Mouse (Mus musculus) heart, embryonic 14.5 days (tissue): ENCODE data around the gene Nus1. TPM values are rescaled to one million over a fixed set of nuclear protein-coding genes. Genes with fewer than 3 reads are reported as not detected.

Experiments used
- ATAC-seq: fragments of 200-750 bp; cut with Nextera tagmentation; 2 replicates; pipeline ENCODE4 v1.8.0; 2017; ENCODE audit warnings: low read depth, moderate TSS enrichment; ENCODE audit not compliant: insufficient number of reproducible peaks, insufficient read depth, low FRiP score
- H3K27ac ChIP-seq, 2 experiments: fragments of 200-500 bp in 1 of 2; fragments of 300-500 bp in 1 of 2; sonication (generic) in 1 of 2; replicated peaks in 1 of 2; 2 replicates each; pipeline ENCODE4 v1.5.1; 2012 to 2014; ENCODE audit warnings: low read depth in 2 of 2, low read length in 2 of 2, control low read depth in 1 of 2, mild to moderate bottlenecking in 1 of 2, mixed read lengths in 1 of 2; ENCODE audit not compliant: control insufficient read depth in 1 of 2, insufficient read depth in 1 of 2
- H3K27me3 ChIP-seq: fragments of 300-500 bp; sonication (generic); 2 replicates; pipeline ENCODE4 v1.6.1; 2014; ENCODE audit warnings: mild to moderate bottlenecking, low read length, control low read depth; ENCODE audit not compliant: control insufficient read depth, insufficient read depth
- H3K36me3 ChIP-seq: fragments of 300-500 bp; sonication (generic); 2 replicates; pipeline ENCODE4 v1.6.1; 2014; ENCODE audit warnings: mild to moderate bottlenecking, control low read depth, low read length, mixed read lengths; ENCODE audit not compliant: control insufficient read depth, insufficient read depth
- H3K4me1 ChIP-seq, 2 experiments: fragments of 200-500 bp in 1 of 2; fragments of 300-500 bp in 1 of 2; sonication (generic) in 1 of 2; 2 replicates each; pipeline ENCODE4 v1.6.1; 2012 to 2014; ENCODE audit warnings: low read length in 2 of 2, control low read depth in 1 of 2, mixed read lengths in 1 of 2; ENCODE audit not compliant: control insufficient read depth in 2 of 2, insufficient read depth in 2 of 2
- H3K4me2 ChIP-seq: fragments of 300-500 bp; sonication (generic); 2 replicates; pipeline ENCODE4 v1.6.1; 2014; ENCODE audit warnings: mild to moderate bottlenecking, low read length
- H3K4me3 ChIP-seq, 2 experiments: fragments of 200-500 bp in 1 of 2; fragments of 300-500 bp in 1 of 2; sonication (generic) in 1 of 2; 2 replicates each; pipeline ENCODE4 v1.5.1; 2012 to 2014; ENCODE audit warnings: low read length in 2 of 2, mild to moderate bottlenecking in 2 of 2, control low read depth in 1 of 2, low read depth in 1 of 2, moderate library complexity in 1 of 2; ENCODE audit not compliant: control insufficient read depth in 1 of 2, insufficient read depth in 1 of 2
- H3K9ac ChIP-seq: fragments of 300-500 bp; sonication (generic); 2 replicates; pipeline ENCODE4 v1.6.1; 2014; ENCODE audit warnings: mild to moderate bottlenecking, low read length
- H3K9me3 ChIP-seq: fragments of 300-500 bp; sonication (generic); 2 replicates; pipeline ENCODE4 v1.6.1; 2016; ENCODE audit warnings: low read length, control low read depth; ENCODE audit not compliant: control insufficient read depth
- WGBS: fragments of 180-500 bp; shearing (Covaris S2); extraction: QIAGEN DNeasy Blood & Tissue Kit; methylation state at CpG from one replicate; pipeline ENCODE4 v1.1.7; 2014; 5-methylcytosine and 5-hydroxymethylcytosine counted together
- polyA plus RNA-seq: library from polyadenylated mRNA; unstranded; fragments of >200 nt; fragmentation: Nextera tagmentation; extraction: Ambion mirVana; gene quantifications from 2 replicates; pipeline ENCODE4 v1.2.1, GENCODE M21; 2014

Nus1 gene
- polyA plus RNA-seq, 1 experiment from 2014 or later = 10.1 TPM

GRCm38 (mm10) chr10:52381845-52382591 lies 35.3 kb upstream of the Nus1 start, which contains the start of gene Gopc:
Gene Gopc, minus strand, starts transcription at chr10:52382124.
- Histone ChIP-seq H3K27ac (peak within 1 kb of the TSS; percentile 90 to 96), H3K4me3 (peak within 1 kb of the TSS; percentile 68 to 87), H3K36me3 (no peaks in the 10 kb centered on the region), H3K4me1 (peaks cover 0 to 17% of the 10 kb centered on the region in 2 experiments; a peak in 3 of 4 replicates), H3K9ac (peak within 1 kb of the TSS; percentile 91), H3K9me3 (no peaks in the 10 kb centered on the region), H3K4me2 (peak within 1 kb of the TSS; percentile 91), H3K27me3 (no peaks in the 10 kb centered on the region)
- peak; percentile 97 for ATAC-seq
- under 1% methylated on average over 57 of the region's 71 CpGs for WGBS

- WGBS = 80% methylated on average over 6 of the region's 6 CpGs
- ATAC-seq = no peak
- Histone ChIP-seq H3K36me3 (no peaks in the 10 kb centered on the region), H3K4me1 (peaks cover 0 to 17% of the 10 kb centered on the region in 2 experiments; a peak in 3 of 4 replicates), H3K27me3 (no peaks in the 10 kb centered on the region), H3K27ac (no peak overlapping the region), H3K4me2 (peak overlapping the region; percentile 72), H3K9me3 (no peaks in the 10 kb centered on the region), H3K9ac (peak overlapping the region; percentile 91; the same call in 1 of the 2 replicates), H3K4me3 (peak overlapping the region in 1 of 2 experiments; percentile 68; a peak in 2 of 4 replicates)
Measured at GRCm38 (mm10) chr10:52383022-52383421, 34.3 kb upstream of the Nus1 start.

DNA sequence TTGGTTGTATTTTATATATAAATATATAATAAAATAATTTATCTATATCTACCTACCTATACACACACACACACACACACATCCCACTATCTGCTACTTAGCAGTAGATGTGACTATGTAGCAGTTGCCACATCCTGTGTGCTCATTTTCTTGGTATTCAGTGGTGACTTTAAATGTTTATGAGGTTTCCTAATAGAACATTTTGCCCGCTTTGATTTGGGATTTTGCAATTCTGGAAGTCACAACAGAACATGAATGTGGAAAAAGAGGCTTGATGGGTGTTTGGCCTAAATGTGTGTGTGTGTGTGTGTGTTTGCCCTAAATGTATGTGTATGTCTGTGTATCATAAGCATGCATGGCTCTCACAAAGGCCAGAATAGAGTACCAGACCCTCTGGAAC lies 33.8 kb upstream of the Nus1 start:
- Histone ChIP-seq H3K27me3 (no peaks in the 10 kb centered on the region), H3K9me3 (no peaks in the 10 kb centered on the region), H3K4me1 (peaks cover 0 to 17% of the 10 kb centered on the region in 2 experiments; a peak in 3 of 4 replicates), H3K36me3 (no peaks in the 10 kb centered on the region), H3K4me2 (no peak overlapping the region), H3K4me3 (no peak overlapping the region), H3K27ac (no peak overlapping the region), H3K9ac (no peak overlapping the region)
- WGBS = 91% methylated on average over 1 of the region's 1 CpGs
- no peak for ATAC-seq

DNA sequence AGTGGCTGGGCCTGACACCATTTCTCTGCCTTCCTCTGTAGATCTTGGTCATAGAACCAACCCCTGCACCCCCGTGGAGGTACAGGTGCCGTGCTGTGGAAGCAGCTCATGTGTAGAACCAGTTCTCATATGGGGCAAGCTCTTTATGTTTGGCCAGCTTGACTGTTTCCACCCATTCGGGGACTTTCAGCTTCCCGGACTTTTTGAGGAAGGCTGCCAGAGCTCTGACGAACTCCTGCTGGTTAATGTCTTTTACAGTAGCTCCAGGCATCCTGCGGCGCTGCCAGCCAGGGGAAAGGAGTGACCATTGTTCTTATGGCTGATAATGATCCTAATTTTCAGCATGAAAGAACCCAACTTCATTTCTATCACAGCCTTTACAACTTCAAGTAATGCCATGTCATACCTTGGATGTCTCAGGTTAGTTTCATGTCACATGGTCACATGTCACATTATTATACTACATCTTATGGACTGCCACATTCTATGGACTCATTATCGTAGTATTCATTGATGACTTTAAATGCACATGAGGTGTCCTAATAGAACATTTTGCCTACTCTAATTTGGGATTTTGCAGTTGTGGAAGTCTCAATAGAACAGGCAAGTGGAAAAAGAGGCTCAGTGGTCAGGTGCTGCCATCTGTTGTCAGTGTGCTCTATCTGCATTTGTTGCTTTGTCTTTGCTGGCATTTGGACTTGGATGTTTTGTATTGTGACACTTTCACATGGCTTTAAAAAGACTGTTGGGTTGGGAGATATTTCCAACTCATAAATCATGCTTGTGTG lies 32.3 kb upstream of the Nus1 start:
- H3K27ac ChIP-seq = no peak overlapping the region
- ATAC-seq = no peak
- peaks cover 0 to 12% of the 10 kb centered on the region in 2 experiments; a peak in 2 of 4 replicates for H3K4me1 ChIP-seq
- no peaks in the 10 kb centered on the region for H3K36me3 ChIP-seq
- no peaks in the 10 kb centered on the region for H3K27me3 ChIP-seq
- H3K4me2 ChIP-seq = no peak overlapping the region
- no peak overlapping the region for H3K9ac ChIP-seq
- no peak overlapping the region for H3K4me3 ChIP-seq
- H3K9me3 ChIP-seq = no peaks in the 10 kb centered on the region
- WGBS = 35% methylated on average over 8 of the region's 8 CpGs

GRCm38 (mm10) chr10:52387192-52387591 lies 30.2 kb upstream of the Nus1 start:
- H3K4me3 ChIP-seq = no peak overlapping the region
- ATAC-seq = no peak
- no peak overlapping the region for H3K4me2 ChIP-seq
- H3K4me1 ChIP-seq = peaks cover 0 to 4% of the 10 kb centered on the region in 2 experiments; a peak in 2 of 4 replicates
- no peaks in the 10 kb centered on the region for H3K9me3 ChIP-seq
- H3K27me3 ChIP-seq = no peaks in the 10 kb centered on the region
- no peak overlapping the region for H3K9ac ChIP-seq
- WGBS = 65% methylated on average over 4 of the region's 4 CpGs
- H3K36me3 ChIP-seq = no peaks in the 10 kb centered on the region
- no peak overlapping the region for H3K27ac ChIP-seq

DNA sequence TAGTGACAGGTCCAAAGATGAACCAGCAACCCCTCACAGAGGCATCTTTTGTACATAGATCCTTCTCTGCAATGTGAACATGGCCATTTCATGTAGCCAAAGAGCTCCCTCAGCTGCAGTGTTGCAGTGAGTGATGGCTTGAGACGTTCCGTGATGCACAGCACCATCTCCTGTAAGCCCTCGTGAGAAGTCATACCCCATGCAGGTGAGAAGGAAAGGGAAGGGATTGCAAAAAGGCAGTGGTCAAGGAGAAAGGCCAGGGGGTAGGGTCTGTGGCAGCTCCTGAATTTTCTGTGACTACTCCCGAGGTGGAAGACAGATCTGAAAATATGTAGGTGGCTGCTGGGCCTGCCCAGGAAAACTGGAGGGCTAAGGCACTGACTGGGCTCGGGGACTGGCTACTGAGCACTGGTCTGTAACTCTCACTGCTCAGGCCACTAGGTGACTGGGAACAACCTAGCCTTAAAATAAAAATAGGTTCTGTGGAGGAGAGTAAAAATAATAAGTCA lies 28.4 kb upstream of the Nus1 start, which contains the start of gene Nepn:
Gene Nepn, plus strand, starts transcription at position 51 of the 509 bp plus-strand sequence.
- 59% methylated on average over 5 of the region's 5 CpGs for WGBS
- ATAC-seq = no peak
- H3K4me3 ChIP-seq = no peak within 1 kb of the TSS
- H3K4me2 ChIP-seq = no peak within 1 kb of the TSS
- no peak within 1 kb of the TSS for H3K9ac ChIP-seq
- no peaks in the 10 kb centered on the region for H3K27me3 ChIP-seq
- H3K36me3 ChIP-seq = no peaks in the 10 kb centered on the region
- no peaks in the 10 kb centered on the region for H3K9me3 ChIP-seq
- H3K4me1 ChIP-seq = no peaks in the 10 kb centered on the region; a peak in 1 of 4 replicates
- no peak within 1 kb of the TSS for H3K27ac ChIP-seq

- no peaks in the 10 kb centered on the region for H3K9me3 ChIP-seq
- no peak overlapping the region for H3K4me2 ChIP-seq
- WGBS = 71% methylated on average over 3 of the region's 3 CpGs
- no peaks in the 10 kb centered on the region for H3K36me3 ChIP-seq
- no peak for ATAC-seq
- H3K4me1 ChIP-seq = no peaks in the 10 kb centered on the region; a peak in 1 of 4 replicates
- H3K27me3 ChIP-seq = no peaks in the 10 kb centered on the region
- H3K9ac ChIP-seq = no peak overlapping the region
- H3K27ac ChIP-seq = no peak overlapping the region
- no peak overlapping the region for H3K4me3 ChIP-seq
Measured at GRCm38 (mm10) chr10:52389438-52389837, 27.9 kb upstream of the Nus1 start.
